Mouse (Mus musculus) CD4-positive, CD25-positive, alpha-beta regulatory T cell, adult 2 months (primary cell): ENCODE results near the gene Prm3.
"Not testable (repeated sequence)": the region's sequence is repeated elsewhere in the genome, so short reads cannot be mapped to it uniquely, and the experiment has no call there.

Experiments used
- DNase-seq: peaks from one replicate; pipeline ENCODE4 v3.0.0-alpha.2; 2012; ENCODE audit warnings: low read depth, low spot score

Prm3 gene

DNA sequence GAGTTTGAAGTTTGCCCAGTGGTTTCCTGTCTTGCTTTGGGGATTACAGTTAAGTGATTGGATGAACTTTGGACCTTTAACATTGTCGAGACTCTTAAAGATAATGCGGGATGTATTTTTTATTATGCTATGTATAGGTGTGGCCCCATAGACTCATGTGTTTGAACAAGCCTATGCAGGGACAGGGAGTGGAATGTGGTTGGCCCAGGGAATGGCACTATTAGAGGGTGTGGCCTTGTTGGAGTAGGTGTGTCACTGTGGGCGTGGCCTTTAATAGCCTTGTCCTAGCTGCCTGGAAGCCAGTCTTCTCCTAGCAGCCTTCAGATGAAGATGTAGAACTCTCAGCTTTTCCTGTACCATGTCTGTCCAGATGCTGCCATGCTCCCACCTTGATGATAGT is 11.7 kb upstream of the Prm3 start:
- not testable (repeated sequence) for DNase-seq

DNA sequence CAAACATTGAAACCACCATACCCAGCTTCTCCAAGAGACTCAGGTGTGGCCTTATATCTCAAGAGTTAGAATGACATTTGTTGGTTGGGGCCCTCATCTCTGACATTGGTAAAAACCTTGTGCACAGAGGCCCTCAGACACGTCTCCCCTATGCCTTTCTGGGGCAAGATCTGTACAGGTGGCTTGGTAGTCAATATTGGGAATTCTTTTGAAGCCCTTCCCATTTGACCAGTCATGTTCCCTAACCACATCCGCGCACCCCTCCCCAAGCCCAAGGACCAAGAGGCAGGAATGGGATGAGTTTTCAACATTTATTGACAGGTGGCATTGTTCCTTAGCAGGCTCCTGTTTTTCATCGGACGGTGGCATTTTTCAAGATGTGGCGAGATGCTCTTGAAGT is 5.3 kb upstream of the Prm3 start, which contains the start of gene Prm2:
Gene Prm2 (minus strand): TSS at position 101 of the 400 bp plus-strand sequence.
- no peak for DNase-seq

DNA sequence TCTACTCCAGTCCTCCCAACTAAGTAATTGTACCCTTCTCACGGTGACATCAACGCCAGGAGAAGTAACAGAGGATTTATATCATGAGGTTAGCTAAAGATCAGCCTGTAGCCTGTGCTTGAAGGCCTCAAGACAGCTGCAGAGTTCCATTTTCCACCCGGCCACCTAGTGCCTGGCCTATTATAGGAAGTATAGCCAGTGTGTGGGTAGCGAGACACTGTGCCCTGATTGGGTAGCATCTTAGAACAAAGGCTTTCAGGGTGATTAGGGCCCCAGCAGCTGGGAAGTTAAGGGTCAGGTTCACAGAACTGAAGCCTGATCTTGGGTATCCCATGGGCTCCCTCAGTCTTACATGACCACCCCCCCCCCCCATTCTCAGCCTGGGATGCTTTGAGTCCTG is 1.8 kb downstream of the Prm3 start:
- peak; percentile 56 for DNase-seq

DNA sequence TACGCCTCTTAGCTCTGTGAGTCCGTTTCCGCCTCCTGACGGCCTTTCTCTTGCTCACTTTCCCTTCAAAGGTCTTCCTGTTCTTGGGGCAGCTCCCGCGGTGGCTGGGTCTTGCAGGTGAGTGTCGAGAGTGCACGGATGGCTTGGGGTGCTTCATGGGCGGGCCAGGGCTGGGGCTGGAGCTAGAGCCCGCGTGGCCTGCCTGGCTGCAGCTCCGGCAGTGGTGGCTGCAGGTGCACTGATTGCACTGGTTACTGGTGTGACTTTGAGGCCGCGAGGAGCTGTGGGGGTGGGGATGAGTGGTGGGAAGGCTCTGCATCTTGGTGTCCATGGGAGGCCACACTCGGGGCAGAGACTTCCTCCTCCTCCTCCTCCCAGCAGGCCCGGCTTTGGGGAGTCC is 2.4 kb downstream of the Prm3 start, which contains the start of gene Tnp2:
Gene Tnp2 (minus strand): TSS at position 390 of the 400 bp plus-strand sequence.
- DNase-seq: peak; percentile 63

DNA sequence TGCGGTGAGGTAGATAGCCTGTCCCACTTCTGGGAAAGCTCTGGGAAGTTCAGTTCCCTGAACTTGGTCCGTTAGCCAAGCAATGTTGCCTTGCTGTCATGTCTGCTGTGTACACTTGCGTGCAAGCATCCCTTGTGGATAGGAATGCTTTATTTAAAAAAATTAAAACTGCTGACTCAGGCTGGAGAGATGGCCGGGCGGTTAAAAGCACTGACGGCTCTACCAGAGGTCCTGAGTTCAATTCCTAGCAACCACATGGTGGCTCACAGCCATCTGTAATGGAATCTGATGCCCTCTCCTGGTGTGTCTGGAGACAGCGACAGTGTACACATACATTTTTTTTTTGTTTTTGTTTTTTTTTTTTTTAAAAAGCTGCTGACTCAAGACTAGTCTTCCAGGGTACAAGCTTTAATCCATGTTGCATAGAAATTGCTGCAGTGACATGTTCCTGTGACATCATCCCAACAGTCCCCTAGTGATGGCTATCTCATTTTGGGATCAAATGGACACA is 3.1 kb downstream of the Prm3 start:
- no peak for DNase-seq

DNA sequence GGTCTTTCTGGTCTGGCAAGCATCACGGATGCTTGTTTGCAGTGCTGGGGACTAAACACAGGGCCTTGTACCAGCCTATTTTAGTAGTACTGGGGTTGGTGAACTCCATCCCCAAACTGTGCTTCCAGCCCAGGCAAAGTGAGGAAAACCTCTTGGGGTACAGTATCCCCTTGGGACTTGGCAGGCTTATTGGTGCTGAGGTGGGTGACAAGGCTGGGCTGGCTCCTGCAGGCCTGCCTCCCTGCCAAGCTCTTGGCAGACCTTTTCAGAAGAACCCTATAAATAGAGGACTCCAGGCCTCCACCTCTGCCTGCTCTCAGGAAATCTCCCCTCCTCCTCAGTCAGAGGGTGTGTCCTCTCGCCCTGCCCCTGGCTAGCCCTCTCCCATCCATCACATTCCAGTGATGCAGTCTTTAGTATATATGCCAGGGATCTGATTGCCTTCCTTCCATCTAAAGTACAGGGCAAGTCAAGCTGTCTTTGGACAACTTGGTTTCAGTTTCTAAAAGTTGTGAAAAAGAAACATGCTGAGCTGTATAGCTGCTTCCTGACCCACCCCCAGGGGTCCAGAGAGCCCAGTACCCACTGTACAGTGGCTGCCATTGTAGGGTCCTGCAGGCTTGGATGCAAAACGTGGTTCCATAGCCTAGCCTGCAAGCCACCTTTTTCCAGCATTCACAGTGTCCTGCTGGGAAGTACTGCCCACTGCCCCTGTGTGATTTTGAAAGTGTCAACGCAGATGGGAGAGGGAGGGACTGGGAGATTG is 3.7 kb downstream of the Prm3 start:
- peak; percentile 28 for DNase-seq

DNA sequence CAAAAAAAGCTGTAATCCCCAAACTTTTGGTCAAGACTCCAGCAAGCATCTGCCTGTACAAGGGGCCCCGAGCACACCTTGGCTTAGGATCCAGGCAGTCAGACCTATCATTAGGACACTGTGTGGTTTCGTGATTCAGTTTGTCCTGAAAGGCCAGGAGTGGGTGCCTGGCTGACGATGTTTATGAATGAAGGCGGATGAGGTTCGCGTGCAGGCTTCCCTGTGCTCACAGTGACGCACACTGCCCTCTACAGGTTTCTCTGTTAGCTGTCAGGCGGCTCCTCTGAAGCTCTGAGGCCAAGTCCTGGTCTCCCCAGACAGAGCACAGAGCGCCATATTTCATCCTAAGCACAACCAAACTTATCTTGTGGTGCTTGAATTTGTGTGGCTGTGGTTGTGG is 4.4 kb downstream of the Prm3 start:
- DNase-seq: peak; percentile 95

DNA sequence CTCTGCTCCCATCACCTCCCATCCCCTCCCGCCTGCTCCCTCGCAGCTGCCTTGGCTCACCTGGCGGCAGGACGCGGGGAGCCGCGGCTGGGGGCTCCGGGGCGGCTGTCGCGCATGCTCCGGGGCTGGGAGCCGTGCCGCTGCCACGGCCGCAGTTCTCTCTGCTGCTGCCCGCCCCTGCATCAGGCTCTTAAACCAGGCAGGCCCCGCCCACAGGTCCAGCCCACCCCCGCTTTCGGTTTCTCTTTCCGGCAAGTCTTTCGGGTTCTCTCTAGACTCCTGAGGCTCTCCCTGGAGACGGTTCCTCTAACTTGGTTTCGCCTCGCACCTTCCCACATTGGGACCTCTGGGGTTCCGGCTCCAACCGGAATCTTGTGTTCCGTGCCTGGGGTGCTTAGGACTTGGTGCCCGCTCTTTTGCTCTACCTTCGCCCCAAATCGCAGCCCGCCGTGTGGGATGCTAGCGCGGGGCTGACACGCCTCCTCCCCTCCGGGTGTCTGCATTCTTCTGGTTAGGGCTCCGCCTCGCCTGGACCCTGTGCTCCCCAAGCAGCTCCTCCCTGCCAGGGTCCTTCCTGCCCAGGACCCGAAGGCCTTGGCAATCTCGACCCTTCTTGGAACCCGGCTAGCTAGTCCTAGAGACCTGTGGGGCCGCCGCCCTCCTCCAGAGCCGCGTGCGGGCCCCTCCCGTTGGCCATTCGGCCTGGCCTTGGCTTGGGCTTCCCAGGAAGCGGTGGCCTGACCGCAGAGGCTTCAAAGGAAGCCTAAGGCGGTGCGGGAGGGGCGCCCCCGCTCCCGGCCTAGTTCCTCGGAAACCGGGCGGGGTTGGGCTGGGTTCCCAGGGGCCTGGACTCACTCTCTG is 5.1 kb downstream of the Prm3 start, which contains the start of gene Socs1:
Gene Socs1 (minus strand): TSS at position 166 of the 861 bp plus-strand sequence.
- peak; percentile 98 for DNase-seq

DNA sequence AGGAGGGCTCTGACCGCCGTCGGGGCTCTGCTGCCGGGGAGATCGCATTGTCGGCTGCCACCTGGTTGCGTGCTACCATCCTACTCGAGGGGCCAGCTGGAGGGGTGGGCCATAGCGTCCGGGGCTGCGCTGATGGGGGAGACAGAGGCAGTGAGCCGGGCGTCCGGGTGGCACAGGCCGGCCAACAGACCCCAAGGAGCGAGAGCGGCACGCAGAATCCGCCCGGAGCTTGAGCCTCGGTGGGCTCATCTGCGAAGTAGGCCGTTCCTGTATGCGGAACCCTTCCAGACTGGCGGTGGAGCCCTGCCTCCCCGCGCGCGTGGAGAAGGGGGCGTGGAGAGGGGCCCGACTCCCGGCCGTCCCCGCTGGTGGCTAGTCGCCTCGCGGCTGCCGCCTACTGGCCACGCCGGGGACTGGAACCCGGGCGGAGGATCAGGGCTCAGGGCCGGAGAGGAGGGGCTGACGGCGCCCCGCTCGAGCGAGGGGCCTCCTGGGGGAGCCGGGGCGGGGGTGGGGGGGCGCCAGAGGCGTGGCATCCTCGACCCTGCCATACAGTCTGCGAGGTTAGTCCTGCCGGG is 5.8 kb downstream of the Prm3 start:
- DNase-seq: peak; percentile 98

DNA sequence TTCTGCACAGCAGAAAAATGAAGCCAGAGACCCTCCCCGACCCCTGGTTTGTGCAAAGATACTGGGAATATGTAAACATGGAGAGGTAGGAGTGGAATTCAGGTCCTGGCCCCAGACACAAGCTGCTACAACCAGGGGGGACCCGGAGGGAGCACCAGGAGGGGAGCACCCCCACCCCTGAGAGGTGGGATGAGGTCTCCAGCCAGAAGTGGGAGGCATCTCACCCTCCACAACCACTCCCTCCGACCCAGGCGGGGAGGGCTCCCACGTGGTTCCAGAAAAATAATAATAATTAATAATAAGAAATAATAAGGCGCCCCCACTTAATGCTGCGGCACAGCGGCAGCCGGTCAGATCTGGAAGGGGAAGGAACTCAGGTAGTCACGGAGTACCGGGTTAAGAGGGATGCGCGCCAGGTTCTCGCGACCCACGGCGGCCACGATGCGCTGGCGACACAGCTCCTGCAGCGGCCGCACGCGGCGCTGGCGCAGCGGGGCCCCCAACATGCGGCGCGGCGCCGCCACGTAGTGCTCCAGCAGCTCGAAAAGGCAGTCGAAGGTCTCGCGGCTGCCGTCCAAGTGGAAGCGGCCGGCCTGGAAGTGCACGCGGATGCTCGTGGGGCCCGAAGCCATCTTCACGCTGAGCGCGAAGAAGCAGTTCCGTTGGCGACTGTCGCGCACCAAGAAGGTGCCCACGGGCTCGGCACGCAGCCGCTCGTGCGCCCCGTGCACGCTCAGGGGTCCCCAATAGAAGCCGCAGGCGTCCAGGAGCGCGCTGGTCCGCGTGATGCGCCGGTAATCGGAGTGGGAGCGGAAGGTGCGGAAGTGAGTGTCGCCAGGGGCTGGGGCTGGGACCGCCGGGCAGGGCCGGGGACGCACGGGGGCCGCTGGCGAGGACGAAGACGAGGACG is 6.6 kb downstream of the Prm3 start:
- peak; percentile 72 for DNase-seq

DNA sequence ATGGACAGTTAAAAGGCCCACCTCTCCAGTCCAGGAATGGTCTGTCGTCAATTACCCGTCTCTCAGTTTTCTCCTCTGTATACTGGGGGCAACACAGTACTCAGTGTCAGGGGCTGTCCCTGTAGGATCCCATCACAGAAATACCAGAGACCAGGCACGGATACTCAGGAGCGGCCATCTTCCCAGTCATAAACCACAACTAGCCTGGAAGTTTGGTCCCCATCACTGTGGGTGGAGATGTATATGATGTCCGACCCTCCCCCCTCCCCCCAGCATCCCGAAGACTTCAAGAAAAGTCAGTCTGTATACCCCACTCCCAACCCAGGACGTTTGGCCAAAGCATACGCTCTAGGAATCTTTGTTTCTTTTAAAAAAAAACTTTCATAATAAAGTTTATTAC is 7.3 kb downstream of the Prm3 start:
- peak; percentile 30 for DNase-seq

DNA sequence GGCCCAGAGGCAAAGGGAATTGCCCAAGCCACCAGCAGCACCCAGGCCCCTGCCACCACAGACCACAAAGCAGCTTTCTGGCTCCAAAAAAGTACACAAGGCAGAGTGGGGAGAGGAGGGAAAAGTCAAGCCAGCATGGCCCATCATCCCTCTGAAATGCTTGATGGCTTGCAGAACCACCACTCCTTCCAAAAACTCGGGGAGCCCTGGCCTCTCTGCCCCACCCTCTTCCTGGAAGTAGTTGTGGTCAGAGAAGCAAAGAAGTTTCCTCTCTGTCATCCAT is 7.6 kb downstream of the Prm3 start:
- peak; percentile 56 for DNase-seq

DNA sequence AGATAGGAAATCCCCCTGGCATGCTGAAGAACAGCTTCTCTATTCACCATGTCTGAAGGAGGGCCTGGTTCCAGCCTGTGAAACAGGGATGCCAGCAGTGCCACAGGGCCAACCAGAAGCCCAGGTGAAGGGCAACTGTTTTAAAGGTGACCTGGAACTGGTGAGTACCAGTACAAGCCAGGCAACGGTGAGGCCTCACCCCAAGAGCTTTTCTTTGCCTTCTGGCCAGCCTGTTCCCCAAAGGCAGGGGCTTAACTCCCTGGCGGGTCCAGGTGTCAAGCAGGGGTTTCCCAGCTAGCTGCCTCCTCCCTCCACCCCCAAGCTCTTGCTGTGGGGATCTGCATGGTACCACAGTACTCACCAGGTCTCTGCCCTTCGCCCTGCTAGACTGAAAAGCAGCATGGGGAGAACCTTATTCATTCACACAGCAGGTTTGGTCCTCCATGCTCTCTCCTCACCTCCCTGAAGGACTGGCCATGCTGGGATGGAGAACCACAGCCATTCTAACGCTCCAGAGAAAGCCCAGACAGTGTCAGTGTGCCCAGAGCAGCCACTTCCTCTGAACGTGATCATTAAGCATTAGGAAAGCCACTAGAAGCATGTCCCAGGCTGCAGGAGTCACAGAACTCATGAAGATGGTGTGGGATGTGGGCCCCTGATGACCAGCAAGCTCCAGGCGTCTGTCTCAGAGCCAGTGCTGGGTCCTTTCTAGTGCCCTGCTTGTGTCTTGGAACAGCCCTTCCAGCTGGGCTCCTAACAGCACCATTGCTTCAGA is 8.2 kb downstream of the Prm3 start:
- peak; percentile 52 for DNase-seq

DNA sequence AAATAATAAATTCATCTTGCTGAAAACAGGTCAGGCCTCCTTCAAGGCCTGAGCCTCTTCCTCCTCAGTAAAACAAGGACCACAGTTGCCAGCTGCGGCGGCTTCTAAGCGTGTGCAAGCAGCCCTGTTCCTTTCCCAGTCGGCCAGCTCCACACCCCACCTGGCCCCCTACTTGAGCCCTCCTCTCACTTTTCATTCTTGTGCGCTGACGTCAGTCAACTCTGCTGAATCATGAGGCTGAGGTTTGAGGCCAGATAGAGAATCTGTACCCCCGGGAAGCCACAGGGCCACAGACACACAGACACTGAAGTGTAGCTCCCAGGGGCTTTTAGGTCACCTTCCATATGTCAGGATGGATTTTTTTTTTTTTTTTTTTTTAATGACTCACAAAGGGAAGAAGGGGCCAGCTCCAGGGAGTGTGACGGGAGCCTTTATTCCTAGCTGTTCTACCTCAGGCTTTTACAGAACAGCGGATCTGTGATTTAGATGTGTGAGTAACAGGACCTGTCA is 8.8 kb downstream of the Prm3 start:
- DNase-seq: peak; percentile 68

DNA sequence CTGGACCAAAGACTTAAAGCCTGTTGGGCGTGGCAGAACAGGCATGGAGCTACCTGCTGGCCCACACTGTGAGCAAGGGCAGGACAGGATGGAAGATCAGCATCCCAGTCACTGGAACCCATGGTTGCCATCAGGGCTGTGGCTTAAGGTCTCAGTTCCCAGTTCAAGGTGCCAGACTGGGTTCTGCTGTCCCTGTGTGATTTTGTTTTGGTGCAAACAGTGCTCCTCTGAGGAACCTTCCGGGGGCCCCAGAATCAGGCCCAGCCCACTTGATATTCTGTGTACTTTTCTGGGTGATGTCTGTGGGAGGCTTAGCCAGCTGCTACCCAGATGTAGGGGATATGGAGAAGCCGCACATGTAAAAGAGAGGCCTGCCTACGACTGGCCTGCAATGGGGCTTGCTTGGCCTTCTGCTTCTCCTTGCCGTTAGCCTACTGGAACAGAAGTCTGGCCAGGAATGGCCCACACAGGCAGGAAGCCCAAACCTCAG is 10.0 kb downstream of the Prm3 start:
- peak; percentile 38 for DNase-seq

DNA sequence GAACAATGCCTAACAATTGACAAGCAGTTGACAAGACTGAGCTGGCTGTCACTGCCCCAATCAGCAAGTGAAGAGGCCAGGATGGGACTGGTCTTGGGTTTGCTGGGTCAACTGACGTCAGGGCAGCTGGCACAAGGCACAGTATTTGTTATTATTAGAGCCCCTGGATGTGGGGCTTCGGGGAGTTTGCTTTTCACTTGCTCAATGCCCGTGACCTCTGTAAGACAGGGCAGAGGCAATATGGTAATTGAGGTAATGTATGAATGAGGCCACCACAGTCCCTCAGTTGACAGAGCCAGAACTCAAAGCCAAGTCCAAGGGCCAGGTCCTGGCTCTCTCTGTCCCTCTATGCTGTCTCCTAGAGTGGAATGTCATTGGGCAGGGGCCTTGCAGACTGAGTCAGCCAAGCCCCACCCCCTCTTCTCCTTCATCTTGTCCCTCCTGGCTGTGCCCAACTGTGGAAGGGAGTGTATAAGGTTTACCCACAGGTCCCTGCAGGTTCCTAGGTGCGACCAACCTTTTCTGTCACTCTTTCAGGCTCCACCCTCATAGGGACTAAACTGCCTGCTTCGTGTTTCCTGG is 13.0 kb downstream of the Prm3 start:
- peak; percentile 19 for DNase-seq

DNA sequence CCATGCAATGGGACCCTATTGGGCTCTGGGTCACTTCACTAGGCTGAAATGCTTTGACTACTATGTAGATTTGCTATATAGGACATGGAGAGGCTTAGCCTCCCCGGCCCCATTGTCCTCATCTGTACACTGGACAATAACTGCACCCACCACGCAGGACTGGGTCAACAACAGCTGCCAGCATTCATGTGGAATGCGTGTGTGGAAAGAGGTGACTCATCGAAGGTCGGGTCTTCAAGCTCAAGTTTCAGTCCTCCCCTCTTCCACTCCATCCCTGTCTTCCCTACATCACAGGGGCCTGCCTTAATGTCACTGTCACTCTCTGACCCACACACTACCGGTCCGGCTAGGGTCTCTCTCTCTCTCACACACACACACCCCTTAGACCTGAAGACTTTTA is 14.4 kb downstream of the Prm3 start:
- DNase-seq: no peak

DNA sequence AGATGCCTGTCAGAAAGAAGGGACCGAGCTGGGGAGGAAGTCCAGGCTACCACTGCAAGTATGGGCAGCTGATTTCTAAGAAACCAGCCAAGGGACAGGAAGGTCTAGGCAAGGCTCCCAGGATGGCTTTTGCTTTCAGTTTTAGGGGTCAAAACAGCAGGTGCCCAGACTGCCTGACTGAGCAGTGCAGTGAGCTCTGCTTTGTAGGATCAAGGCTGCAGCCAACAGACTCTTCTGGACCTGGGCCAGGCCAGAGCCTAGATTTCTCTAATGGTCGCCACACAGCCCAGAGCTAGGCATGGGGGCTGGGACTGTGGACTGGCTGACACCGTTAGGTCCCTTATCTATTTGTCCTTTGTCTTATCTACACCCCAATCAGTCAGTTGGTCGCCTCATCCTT is 16.0 kb downstream of the Prm3 start:
- peak; percentile 54 for DNase-seq

DNA sequence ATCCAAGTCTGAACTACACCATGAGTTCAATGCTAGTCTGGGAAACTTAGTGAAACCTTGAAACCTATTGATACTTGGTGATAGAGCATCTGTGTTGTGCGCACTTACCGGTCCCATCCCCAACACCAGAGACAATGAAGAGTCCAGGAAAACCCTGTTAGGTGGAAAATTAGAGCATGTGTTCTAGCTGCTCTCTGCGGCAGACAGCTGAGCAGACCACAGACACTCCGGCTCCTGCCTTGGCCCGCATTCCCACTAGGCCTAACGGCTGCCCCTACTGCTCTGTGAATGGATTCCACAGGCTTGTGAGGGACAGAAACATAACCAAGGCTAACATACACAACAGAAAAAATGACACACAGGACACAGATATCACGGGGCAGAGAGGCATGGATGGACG is 17.2 kb downstream of the Prm3 start:
- peak; percentile 25 for DNase-seq
